Mouse (Mus musculus) embryonic facial prominence, embryonic 13.5 days (tissue): ENCODE data around the gene 9030612E09Rik. TPM values are rescaled to one million over a fixed set of nuclear protein-coding genes. Genes with fewer than 3 reads are reported as not detected.

Source experiments
- ATAC-seq: fragments of 200-750 bp; cut with Nextera tagmentation; 2 replicates; pipeline ENCODE4 v1.8.0; 2017; ENCODE audit warnings: low read depth; ENCODE audit not compliant: insufficient number of reproducible peaks, insufficient read depth, low FRiP score, low TSS enrichment
- H3K27ac ChIP-seq: fragments of 300-500 bp; sonication (generic); 2 replicates; pipeline ENCODE4 v1.5.1; 2015; ENCODE audit warnings: moderate library complexity, mild to moderate bottlenecking, inconsistent platforms
- H3K27me3 ChIP-seq: fragments of 300-500 bp; sonication (generic); 2 replicates; pipeline ENCODE4 v1.6.1; 2015; ENCODE audit warnings: mild to moderate bottlenecking, inconsistent platforms
- H3K36me3 ChIP-seq: fragments of 300-500 bp; sonication (generic); 2 replicates; pipeline ENCODE4 v1.6.1; 2015; ENCODE audit warnings: mild to moderate bottlenecking, inconsistent platforms
- H3K4me1 ChIP-seq: fragments of 300-500 bp; sonication (generic); 2 replicates; pipeline ENCODE4 v1.6.1; 2015; ENCODE audit warnings: inconsistent platforms
- H3K4me2 ChIP-seq: fragments of 300-500 bp; sonication (generic); 2 replicates; pipeline ENCODE4 v1.6.1; 2015; ENCODE audit warnings: moderate library complexity, mild to moderate bottlenecking, inconsistent platforms
- H3K4me3 ChIP-seq: fragments of 300-500 bp; sonication (generic); 2 replicates; pipeline ENCODE4 v1.5.1; 2015; ENCODE audit warnings: mild to moderate bottlenecking, inconsistent platforms
- H3K9ac ChIP-seq: fragments of 300-500 bp; sonication (generic); 2 replicates; pipeline ENCODE4 v1.6.1; 2015; ENCODE audit warnings: mild to moderate bottlenecking, inconsistent platforms
- H3K9me3 ChIP-seq: fragments of 300-500 bp; sonication (generic); 2 replicates; pipeline ENCODE4 v1.6.1; 2016; ENCODE audit warnings: inconsistent platforms
- WGBS: fragments of 180-500 bp; shearing (Covaris S2); methylation state at CpG from one replicate; pipeline ENCODE4 v1.1.7; 2015; ENCODE audit warnings: mixed read lengths; 5-methylcytosine and 5-hydroxymethylcytosine counted together
- polyA plus RNA-seq: library from polyadenylated mRNA; unstranded; fragments of >200 nt; fragmentation: Nextera tagmentation; extraction: Ambion mirVana; gene quantifications from 2 replicates; pipeline ENCODE4 v1.2.1, GENCODE M21; 2015

Gene 9030612E09Rik
- polyA plus RNA-seq, 1 experiment from 2014 or later = 2.4 TPM

GRCm38 (mm10) chr10:43211866-43212265 lies 37.4 kb downstream of the 9030612E09Rik start:
- no peak overlapping the region for H3K4me2 ChIP-seq
- no peak overlapping the region for H3K9ac ChIP-seq
- 28% methylated on average over 6 of the region's 6 CpGs for WGBS
- no peaks in the 10 kb centered on the region for H3K36me3 ChIP-seq
- 0 out of 2 replicates have a peak, but pooled peaks cover 9% of the 10 kb centered on the region for H3K9me3 ChIP-seq
- ATAC-seq = no peak
- H3K27me3 ChIP-seq = no peaks in the 10 kb centered on the region
- H3K27ac ChIP-seq = no peak overlapping the region; the same call in 1 of the 2 replicates
- H3K4me3 ChIP-seq = no peak overlapping the region
- no peaks in the 10 kb centered on the region for H3K4me1 ChIP-seq

DNA sequence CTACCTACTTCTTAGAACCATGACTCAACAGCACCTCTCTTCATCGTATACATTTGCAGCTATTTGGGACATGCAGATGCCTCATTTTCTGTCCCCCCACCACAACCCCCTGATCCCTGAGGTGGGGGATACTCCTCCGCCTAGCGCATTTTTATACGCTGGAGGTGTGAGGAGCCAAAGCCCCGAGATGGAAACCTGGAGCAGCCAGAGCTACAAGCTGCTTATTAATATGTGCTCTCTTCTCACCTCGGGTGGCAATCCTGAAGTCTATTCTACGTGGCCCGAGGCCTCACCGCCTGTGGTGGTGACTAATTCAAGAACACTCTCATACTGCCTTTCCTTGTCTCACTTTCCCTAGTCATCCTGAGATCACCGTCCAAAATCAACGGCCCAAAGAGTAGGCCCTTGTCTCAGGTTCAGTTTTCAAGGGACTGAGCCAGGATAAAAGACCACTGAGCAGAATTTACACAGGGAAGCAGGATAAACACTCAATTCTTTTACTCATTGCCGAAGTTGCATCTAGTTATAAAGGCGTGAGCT lies 42.9 kb downstream of the 9030612E09Rik start:
- Histone ChIP-seq H3K9ac (no peak overlapping the region), H3K4me1 (peaks cover 6% of the 10 kb centered on the region), H3K36me3 (no peaks in the 10 kb centered on the region), H3K27me3 (no peaks in the 10 kb centered on the region), H3K27ac (no peak overlapping the region), H3K4me2 (no peak overlapping the region), H3K9me3 (no peaks in the 10 kb centered on the region), H3K4me3 (no peak overlapping the region)
- no peak for ATAC-seq
- WGBS = 93% methylated on average over 13 of the region's 13 CpGs

DNA sequence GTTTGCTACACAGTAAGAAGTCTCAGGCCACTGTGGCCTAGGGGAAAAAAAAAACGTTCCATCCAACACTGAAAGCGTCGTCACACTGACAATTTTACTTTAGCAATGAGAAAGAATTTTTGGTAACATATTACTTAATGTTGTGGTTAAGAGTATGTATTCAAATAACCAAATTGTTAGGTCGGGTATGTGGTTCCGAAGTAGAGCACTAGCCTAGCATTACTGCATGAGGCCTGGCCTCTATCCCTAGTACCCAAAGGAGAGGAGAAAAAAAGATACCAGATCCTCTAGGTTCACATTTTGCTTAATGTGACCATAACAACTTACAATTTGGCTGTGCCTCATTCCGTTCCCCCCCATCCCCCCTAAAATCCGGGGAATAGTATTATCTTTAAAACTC lies 46.0 kb downstream of the 9030612E09Rik start:
- no peaks in the 10 kb centered on the region for H3K9me3 ChIP-seq
- peak overlapping the region; percentile 95 for H3K9ac ChIP-seq
- H3K4me3 ChIP-seq = peak overlapping the region; percentile 85
- ATAC-seq = no peak
- no peaks in the 10 kb centered on the region for H3K27me3 ChIP-seq
- H3K4me1 ChIP-seq = peaks cover 6% of the 10 kb centered on the region
- H3K27ac ChIP-seq = peak overlapping the region; percentile 94
- WGBS = 9% methylated on average over 7 of the region's 7 CpGs
- no peaks in the 10 kb centered on the region; the same call in 1 of the 2 replicates for H3K36me3 ChIP-seq
- peak overlapping the region; percentile 90 for H3K4me2 ChIP-seq

DNA sequence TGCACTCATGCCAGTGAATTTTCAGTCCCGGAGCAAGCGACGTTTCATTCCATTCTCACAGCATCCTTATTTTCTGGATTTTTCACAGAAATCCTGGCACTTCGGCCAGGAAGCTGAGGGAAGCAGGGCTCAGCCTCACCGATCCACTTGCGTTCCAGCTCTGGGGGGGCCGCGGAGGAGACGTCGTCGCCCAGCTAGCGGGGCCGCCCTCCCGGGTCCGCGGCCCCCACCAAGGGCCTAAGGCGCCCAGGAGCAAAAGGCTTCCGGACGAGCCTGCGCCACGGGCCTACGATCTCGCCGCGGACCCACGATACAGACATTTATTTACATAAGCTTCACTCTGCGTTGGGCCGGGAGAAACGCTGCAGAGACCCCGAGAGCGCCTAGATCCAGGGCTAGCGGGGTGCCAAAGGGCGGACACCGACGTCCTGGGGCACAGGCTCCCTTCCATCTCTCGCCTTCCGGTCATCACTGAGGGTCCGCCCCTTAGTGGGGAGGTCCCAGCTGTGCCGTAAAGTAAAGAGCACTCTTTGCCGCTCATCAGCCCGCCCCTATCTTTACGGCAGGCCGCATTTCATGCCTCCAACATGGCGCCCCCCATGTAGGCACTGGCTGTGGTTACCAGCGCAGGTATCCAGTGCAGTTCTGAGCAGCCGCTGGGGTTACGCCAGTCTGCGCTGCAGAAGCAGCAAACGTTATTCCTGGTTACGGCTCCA lies 46.6 kb downstream of the 9030612E09Rik start, which contains the start of gene Pdss2:
Gene Pdss2, plus strand, starts transcription at position 577 of the 716 bp plus-strand sequence.
- Histone ChIP-seq H3K9ac (peak within 1 kb of the TSS; percentile 95), H3K9me3 (no peaks in the 10 kb centered on the region), H3K27me3 (no peaks in the 10 kb centered on the region), H3K4me3 (peak within 1 kb of the TSS; percentile 85), H3K4me1 (peaks cover 6% of the 10 kb centered on the region), H3K4me2 (peak within 1 kb of the TSS; percentile 90), H3K27ac (peak within 1 kb of the TSS; percentile 94), H3K36me3 (no peaks in the 10 kb centered on the region; the same call in 1 of the 2 replicates)
- ATAC-seq = peak; percentile 96
- whole genome bisulfite sequencing = under 1% methylated on average over 50 of the region's 50 CpGs

GRCm38 (mm10) chr10:43221659-43222058 lies 47.2 kb downstream of the 9030612E09Rik start:
- under 1% methylated on average over 25 of the region's 25 CpGs for WGBS
- Histone ChIP-seq H3K9me3 (no peaks in the 10 kb centered on the region), H3K4me3 (peak overlapping the region; percentile 85), H3K27me3 (no peaks in the 10 kb centered on the region), H3K27ac (peak overlapping the region; percentile 94), H3K4me2 (peak overlapping the region; percentile 90), H3K4me1 (peaks cover 10% of the 10 kb centered on the region), H3K9ac (peak overlapping the region; percentile 95), H3K36me3 (no peaks in the 10 kb centered on the region; the same call in 1 of the 2 replicates)
- ATAC-seq = no peak; the same call in 1 of the 2 replicates

DNA sequence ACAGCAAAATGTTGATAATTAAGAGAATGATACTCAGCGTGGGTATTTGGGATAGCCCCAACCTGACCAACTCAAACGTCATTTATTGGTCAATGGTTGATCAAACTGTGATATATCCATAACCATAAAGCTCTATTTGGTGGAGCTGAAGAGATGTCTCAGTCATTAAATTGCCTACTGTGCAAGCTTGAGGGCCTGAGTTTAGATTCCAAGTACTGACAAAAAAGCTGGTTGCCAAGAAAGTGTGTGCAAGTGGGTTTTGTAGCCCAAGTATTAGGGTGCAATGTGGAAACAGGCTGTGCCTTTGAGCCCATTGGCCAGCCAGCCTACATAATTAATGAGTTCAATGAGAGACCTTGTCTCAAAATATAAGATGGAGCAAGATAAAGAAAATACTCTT lies 48.9 kb downstream of the 9030612E09Rik start:
- Histone ChIP-seq H3K9me3 (no peaks in the 10 kb centered on the region), H3K4me2 (no peak overlapping the region), H3K4me1 (peaks cover 15% of the 10 kb centered on the region), H3K4me3 (no peak overlapping the region), H3K9ac (no peak overlapping the region), H3K36me3 (no peaks in the 10 kb centered on the region; the same call in 1 of the 2 replicates), H3K27me3 (no peaks in the 10 kb centered on the region), H3K27ac (no peak overlapping the region)
- 91% methylated on average over 2 of the region's 2 CpGs for WGBS
- no peak for ATAC-seq

Other genes starting within 250 kb of the 9030612E09Rik start
- gene Sobp, start 174 bp upstream of the 9030612E09Rik start, polyA plus RNA-seq = 5.4 and 5.6 TPM in 2 replicates
- 13.0 and 14.7 TPM in 2 replicates for gene Pdss2, start 46.8 kb downstream of the 9030612E09Rik start, polyA plus RNA-seq